Mouse (Mus musculus): ENCODE measurements around the gene Cntn5.

The Cntn5 gene

DNA sequence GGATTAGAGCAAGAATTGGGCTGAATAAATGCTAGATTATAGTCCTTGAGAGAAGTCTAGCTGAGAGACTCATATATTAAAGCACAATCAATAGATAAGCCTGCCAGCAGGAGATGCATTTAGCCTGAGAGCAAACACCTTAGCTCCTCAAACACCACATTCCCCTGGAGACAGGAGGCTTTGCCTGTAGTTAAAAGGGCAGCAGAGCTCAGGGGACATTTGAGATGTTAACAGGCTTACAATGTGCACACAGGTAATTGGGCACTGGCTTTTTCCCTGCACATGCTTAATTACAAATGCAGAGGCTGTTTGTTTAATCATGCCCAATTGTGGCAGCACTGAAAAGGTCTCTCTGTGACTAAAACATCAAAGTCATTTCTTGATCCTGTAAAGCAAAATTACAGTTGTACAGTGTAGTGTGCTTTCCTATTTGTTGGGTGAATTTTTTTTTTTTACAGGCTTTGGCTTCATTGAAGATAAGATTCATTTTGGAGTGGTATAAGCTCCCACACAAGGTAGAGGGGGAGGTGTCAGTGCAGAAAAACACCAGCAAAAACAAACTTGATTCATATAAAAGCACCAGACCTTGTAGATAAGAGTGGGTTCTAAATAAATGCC lies 457.2 kb downstream of the Cntn5 start:
- no peak for DNase-seq (ENCODE audit: low spot score in 2 of 2)

DNA sequence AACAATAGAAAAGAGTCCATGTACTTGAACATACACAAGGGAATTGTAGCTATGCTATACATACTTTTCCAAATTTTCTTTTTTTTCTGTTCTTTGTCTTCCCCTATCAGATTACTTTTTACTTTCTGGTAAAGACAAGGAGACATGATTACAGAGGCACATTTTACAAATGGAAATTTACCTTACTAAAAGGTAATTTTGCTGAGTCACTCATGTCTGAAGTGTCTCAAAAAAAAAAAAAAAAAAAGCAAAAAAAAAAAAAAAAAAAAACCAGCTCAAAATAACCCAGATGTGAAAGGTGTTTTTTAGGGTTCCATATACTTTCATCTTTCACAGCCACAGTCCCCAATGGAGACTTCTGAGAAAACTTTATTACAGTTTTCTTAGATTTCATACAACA lies 492.5 kb downstream of the Cntn5 start:
- DNase-seq (ENCODE audit: low spot score in 2 of 2): no peak

DNA sequence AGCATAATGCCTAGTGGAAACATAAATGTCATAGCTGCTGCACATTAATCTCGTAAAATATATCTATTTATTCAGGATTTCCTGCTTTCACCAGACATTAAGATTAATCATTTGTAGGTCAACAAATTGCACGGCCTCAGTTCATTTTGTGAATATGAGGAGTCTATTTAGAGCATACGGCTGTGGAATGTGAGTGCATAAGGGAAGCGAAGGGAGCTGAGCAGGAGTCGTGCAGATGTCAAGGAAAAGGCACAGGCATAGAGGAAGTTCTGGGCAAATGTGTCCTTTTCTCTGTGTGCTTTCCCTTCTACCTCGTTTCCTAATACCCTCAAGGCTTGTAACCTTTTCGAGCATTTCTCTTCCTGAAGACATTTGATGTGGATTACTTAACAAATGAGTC lies 504.5 kb downstream of the Cntn5 start:
- no peak for DNase-seq (ENCODE audit: low spot score in 2 of 2)

DNA sequence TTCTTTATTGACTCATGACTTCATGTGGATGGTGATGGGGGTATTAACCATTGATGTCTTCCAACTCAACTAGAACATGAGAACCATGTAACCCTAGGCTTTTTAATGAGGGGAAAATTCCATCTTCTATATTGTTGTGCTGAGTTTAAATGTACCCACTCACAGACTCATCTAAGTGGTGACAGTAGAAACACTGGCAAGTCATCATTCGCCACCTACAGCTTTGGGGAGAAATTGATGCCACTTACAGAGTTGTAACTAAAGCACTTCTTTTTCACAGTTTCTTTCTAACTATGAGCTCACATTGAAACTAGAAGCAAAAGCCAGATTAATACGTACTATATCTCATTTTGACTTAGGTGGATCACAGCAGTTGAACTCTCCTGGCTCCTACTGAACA lies 514.7 kb downstream of the Cntn5 start:
- DNase-seq (ENCODE audit: low spot score in 2 of 2): no peak

DNA sequence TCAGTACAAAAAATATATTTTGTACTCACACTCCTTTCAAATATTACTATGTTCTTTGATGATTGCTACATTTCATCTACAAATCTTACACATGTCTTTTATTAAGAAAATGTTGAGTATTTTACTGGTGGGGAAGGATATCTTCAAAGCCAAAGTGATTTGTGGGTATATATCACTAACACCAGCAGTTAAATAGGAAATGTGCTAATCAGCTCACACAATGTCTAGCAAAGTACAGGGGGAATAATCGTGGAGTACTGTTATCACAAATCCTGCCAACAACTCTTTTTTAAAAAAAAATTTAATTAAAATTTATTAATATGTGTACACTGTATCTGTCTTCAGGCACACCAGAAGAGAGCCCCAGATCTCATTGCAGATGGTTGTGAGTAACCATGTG lies 520.1 kb downstream of the Cntn5 start:
- DNase-seq (ENCODE audit: low spot score in 2 of 2): no peak

DNA sequence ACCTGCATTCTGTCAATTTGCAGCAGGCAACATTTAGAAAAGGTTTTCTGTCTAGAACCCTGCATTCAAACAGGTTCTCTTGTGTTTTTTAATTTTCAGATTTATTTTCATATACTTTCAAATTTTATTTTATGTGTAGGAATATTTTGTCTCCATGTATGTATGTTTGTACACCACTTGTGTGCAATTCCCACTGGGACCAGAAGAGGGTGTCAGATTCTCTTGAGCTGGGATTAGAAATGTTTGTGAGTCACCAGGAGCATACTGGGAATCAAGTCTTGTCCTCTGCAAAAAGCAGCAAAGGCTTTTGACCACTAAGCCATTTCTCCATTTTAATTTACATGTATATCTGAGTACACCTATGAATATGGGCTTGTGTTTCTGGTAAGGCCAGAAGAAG lies 521.4 kb downstream of the Cntn5 start:
- no peak for DNase-seq (ENCODE audit: low spot score in 2 of 2)

DNA sequence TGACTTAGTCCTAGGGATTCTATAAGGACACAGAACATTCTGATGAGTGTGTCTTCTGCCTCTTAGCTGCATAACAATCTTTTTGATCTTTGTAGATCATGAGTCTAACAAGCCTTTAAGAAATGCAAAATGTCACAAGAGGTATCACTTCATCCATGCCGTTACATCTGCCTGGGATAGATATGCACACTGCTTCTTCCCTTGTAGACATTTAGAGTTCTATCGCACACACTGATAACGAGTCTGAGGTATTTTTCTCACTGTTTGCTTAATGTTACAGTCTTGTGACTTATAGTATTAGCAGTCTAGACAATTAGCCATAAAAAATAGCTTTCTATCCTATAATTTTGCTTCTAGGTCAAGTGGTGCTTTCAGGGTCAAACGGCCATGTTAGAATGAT lies 522.9 kb downstream of the Cntn5 start:
- no peak for DNase-seq (ENCODE audit: low spot score in 2 of 2)

DNA sequence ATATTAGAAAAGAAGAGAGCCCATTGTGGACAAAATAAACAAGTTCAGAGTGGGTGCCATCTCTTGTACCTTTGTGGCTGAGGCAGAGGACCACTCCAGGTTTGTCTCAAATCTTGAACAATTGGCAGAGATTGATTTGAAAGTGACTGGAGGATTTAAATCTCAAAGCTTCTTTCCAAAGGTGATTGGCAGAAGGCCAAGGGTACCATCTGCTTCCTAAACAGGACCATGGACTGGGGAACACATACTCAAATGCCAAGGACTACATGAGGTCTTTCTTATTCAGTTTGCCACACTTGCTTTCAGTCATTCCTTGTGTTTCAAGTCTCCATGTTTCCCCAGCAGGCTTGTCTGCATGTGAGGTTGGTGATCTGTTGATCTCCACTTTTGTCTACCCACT lies 528.3 kb downstream of the Cntn5 start:
- no peak for DNase-seq (ENCODE audit: low spot score in 2 of 2)

DNA sequence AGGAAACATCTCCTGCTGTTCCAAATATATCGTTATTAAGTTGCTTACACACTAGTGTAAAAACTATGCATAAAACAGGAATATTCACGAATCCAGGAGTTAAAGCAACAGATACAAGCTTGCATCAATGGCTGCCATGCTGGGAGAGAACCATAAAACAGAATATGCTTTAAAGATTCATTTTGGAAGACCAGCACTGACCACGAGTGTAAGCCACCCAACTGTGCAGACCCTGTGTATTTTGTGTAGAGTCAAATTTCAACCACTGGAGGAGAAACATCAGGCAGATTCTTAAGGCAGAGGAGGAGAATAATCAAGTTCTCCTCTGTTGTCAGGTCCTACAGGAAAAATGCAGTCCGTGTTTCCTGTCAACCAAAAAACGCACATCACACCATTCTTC lies 535.6 kb downstream of the Cntn5 start:
- DNase-seq (ENCODE audit: low spot score in 2 of 2): no peak

DNA sequence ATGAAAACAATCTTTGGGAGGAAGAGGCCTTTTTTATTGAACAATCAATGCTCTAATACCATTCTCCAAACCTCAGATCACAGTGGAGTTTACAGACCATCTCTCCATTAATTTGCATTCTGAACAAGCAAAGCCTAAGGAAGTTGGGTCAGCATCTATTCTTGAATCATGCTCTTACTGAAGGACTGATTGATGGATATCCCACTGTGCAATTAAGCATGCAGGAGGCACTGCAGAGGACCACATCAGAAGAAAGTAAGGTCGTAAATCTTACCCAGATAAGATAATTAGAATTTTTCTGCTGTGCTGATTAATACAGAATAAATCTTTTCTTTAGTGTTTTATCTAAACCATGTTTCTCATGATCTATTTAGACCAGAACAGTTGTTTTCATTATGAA lies 536.2 kb downstream of the Cntn5 start:
- DNase-seq (ENCODE audit: low spot score in 2 of 2): no peak

DNA sequence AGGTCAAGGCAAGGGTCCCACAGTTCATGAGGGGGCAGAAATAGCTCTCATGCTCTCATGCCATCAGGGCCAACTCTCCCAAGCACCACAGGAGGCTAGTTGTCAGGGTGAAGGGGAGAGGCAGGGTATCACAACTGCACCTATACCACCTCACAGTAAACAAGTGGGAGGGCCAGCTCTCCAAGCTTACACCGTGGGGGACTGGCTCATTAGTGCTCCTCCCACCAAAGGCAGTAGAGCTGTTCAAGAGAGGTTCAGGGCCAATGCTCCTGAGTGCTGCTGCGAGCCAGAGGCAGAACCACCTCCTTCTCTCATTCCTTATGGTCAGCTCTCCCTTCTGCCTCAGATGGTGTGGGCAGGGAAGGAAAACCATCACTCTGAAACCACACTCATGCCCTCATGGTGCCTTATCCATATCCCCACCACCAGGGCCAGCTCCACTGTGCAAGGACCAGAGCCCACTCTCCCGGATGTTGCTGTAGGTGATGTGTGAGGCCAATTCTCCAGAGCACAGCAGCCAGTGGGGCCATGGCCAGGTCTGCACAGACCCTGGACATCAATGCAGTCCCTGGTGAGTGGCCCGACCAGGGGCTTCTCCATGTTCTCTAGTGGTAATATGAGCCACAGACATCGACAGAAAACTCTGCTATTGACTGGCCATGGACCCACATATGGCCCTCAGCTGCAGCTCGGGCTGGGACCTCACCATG lies 538.2 kb downstream of the Cntn5 start:
- DNase-seq (ENCODE audit: low spot score in 2 of 2): no peak

DNA sequence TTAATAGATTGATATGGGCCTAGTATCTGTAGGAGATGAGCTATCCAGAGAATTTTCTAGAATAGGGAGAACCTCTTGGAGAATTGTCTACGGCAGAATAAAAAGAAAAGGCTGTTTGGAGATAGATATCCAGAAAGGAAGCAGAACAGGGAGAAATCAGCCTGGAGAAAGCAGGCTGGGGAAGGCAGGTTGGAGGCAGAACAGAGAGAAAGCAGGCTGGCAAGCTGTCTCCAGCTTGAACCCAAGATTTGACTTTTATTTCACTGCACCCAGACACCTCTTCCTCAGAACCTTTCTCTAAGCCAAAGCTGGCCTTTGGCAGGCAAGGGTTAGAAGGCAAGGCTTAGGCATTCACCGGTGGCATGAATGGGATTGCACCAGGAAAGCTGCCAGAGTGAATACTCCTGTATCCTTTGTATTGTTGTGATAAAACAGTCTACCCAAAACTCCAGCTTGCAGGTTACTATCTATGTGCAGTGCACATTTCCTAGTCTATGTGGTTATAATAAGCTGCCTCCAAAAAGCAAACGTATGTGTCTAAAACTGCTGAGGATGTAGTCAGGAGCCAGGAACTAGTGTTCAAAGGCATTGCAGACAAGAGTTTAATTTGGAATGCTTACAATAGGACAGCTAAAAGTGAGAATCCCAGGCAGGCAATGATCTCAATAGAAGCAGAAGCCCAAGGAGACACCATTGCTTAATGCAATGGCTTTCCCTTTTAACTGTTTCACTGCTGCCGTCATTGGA lies 553.5 kb downstream of the Cntn5 start:
- peak in 1 of 2 experiments; percentile 5 for DNase-seq (ENCODE audit: low spot score in 2 of 2)

DNA sequence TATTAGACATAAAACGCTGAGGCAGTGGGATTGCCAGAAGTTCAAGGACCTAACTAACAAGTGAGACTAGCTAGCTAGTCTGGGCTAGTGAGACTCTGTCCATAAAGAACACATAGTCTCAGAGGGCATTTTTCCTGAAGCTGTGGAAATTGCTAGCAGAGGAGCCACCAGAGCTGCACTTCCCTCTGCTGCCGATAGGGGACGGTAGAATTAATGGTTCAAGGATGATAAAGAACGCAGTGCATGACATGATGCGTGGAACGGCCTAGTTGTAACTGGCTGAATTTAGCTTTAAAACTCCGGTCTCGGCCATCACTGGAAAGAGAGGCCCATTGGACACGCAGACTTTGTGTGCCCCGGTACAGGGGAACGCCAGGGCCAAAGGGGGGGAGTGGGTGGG lies 555.8 kb downstream of the Cntn5 start:
- DNase-seq (ENCODE audit: low spot score in 2 of 2): no peak

DNA sequence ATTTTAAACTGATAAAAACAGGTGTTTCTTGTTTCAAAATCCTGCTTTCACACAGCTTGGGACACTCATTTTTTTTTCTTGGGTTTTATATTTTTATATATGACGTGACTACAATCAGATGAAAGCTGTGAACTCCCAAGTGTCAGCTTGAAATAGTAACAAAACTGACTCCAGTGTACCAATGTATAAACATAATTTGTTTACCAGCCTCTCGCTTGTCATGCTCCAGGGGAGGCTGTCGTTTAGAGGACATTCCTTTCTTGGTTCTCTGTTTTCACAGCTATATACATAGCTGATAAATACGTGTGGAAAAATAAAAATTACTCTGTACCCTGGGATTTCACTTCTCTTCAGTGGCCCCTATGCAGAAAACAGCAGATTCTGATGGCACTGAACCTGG lies 556.4 kb downstream of the Cntn5 start:
- DNase-seq (ENCODE audit: low spot score in 2 of 2): no peak

DNA sequence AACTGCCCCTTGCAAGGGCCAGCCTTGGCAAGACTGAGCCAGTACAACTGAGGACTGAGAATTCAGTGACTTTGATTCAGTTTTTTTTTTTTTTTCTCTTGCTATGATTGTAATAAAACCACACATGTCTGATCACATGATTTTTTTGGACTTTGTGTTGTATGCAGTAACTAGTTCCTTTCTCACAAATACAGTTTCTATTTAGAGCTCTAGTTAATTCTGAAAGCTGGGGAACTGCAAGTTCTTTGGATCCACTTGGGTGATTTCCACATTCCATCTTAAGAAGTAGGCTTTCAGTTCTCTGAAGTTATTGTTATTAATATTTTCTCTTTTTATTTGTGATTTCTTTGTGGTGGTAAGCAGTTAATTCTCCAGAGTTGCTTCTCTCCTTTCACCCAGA lies 563.8 kb downstream of the Cntn5 start:
- no peak for DNase-seq (ENCODE audit: low spot score in 2 of 2)

DNA sequence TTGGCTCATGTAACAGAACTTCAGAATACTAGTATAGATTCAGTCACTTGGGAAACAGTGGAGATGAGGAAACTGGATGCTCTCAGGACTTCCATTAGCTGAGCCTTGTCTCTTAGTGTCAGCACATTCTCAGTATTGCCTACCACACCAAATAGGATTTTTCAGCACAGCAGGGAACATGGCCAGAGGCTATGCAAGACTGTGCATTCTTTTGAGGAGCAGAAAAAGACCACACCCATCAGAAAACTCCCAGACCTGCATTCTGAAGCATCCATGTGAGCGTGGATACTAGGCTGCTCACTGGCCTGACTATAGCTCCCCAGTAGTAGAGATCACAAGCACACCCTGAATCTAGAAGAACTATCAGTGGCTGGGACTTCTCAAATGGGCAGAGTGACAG lies 564.9 kb downstream of the Cntn5 start:
- DNase-seq (ENCODE audit: low spot score in 2 of 2): no peak

DNA sequence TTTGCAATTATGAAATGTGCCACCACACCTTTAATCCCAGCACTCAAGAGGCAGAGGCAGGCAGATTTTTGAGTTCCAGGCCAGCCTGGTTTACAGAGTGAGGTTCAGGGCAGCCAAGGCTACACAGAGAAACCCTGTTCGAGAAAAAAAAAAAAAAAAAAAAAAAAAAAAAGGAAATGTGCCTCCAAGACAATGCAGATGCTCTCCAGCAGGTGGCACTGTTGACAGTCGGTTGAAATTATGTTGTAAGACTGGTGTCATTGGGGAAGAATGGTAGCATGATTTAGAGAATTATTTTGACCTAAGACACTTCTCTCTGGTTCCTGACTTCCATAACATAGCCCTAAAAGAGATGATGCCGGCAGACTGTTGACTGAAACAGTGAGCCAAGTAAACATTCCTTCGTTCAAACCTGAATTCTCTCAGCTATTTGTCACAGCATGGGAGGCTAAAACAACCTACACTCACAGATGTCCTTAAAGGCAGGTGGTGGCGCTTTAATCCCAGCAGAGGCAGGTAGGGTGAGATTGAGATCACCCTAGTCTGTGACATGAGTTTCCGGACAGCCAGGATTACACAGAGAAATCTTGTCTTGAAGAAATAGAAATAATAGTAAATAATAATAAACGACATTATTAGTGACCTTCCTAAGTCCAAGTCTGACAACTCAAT lies 579.7 kb downstream of the Cntn5 start:
- DNase-seq (ENCODE audit: low spot score in 2 of 2): peak in 1 of 2 experiments; percentile 17

DNA sequence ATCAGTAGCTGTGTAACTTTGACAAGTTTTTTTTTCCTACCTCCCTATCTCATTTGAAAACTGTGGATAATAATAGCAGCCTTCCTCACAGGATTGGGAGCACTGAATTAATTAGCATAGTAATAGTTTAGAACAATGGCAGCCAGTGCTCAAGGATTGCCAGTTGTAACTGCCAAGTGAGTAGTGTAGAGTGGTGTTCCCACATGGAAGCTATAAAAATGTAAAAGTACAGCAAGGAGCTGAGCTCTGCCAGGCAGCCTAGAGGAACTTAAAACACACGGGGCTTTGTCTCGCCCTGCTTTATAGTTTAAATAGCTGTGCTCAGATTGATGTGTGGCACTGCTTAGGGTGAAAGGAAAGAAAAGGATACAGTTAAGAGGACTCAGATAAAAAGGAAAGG lies 635.2 kb downstream of the Cntn5 start:
- DNase-seq (ENCODE audit: low spot score in 2 of 2): peak; percentile 45 to 78

DNA sequence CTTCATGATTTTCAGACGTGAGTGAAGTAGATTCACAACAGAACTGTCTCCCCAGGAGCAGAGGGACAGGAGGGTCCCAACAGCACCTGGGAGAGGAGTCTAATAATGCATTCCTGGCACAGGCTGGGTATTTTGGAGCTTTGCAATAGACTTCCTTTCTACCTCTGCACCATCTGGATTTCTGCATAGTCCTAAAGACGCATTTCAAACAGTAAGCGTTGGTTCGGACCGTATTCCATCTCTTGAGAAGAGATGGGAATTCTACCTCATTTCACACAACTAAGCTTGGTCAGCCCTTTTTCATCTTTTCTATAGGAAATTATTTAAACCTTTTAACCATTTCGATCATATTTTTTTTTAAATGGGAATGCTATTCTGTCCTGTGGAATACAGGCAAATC lies 635.7 kb downstream of the Cntn5 start:
- no peak for DNase-seq (ENCODE audit: low spot score in 2 of 2)

DNA sequence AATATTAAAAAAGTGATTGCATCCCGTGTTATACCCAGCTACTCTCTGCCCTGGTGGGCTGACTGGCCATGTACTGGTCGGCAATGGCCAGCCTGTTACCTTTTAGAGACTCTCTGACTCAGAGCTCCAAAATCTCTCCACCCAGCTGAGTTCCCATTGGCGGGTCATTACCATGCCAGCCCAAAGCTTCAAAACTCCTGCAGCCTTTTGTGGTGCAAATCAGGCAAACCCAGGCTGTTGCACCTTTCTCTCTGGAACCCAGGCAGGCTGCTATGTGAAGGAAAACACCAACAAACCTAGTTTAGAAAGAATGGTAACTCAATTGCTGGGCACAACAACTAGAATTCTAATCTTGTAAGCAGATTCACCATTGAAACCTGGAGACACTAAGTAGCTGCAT lies 639.0 kb downstream of the Cntn5 start:
- no peak for DNase-seq (ENCODE audit: low spot score in 2 of 2)

DNA sequence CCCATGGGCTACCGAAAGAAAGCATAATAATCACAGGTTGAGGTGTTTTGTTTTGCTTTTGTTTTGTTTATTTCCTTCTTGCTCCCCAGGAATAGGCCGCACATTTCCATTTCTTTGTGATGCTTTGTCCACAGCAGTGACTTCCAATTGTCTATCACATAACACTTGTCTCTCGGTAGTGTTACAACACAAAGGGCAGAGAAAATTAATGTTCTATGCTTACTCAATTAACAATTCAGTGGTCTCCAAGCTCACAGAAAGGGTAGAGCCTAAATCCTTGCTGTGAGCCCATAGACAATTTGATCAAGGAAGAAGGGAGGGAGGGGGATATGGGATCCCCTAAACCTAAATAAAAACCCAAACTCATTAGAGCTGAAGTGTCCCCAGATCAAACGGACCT lies 671.2 kb downstream of the Cntn5 start:
- DNase-seq (ENCODE audit: low spot score in 2 of 2): no peak

DNA sequence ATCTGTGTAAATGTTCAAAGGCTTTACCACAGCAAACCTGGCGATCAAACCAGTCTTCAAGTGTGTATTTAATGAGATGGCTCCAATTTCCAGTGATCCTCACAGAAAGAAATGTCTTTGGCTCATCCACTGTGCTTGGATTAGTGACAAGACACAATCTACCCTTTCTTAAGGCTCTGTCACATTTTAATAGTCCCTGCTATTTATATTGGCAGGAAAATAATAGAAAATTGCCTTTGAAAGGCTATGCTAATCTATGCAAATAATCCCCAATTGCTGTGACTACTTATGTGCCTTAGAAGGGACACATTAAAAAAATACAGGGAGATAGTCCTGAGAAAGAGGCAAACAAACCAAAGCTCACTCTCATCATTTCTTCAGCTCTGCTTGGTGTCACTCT lies 672.5 kb downstream of the Cntn5 start:
- no peak for DNase-seq (ENCODE audit: low spot score in 2 of 2)

DNA sequence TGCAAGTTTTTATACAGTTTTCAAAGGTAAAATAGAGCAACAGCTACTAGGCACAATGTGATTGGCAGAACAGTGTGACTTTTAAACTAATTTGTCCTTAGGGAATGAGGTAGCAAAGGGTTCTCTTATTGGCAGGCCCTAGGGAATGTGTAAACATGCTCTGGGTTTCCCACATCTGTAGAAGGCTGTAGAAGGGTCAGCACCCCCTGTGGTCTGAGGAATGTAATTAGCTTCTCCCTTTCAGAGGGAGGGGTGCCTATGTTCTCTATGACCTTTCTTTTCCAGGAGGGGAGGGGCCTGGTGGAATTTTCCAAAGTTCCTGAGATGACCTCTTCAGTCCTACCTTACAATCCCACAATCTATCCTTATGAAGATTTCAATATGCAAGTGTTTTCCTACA lies 673.6 kb downstream of the Cntn5 start:
- DNase-seq (ENCODE audit: low spot score in 2 of 2): no peak
